Mouse (Mus musculus) cerebellum, postnatal 4 days (tissue): Measurements from ENCODE around the gene Tbc1d16.
A peak's percentile ranks its signal among the peaks of the same experiment; 100 is the strongest.
"Not testable (repeated sequence)": the region's sequence is repeated elsewhere in the genome, so short reads cannot be mapped to it uniquely, and the experiment has no call there.

ENCODE experiments used
- DNase-seq, 2 experiments: peaks; one replicate each; pipeline ENCODE4 v3.0.0; 2022; ENCODE audit warnings: low spot score in 2 of 2, mixed read lengths in 1 of 2

The Tbc1d16 gene

DNA sequence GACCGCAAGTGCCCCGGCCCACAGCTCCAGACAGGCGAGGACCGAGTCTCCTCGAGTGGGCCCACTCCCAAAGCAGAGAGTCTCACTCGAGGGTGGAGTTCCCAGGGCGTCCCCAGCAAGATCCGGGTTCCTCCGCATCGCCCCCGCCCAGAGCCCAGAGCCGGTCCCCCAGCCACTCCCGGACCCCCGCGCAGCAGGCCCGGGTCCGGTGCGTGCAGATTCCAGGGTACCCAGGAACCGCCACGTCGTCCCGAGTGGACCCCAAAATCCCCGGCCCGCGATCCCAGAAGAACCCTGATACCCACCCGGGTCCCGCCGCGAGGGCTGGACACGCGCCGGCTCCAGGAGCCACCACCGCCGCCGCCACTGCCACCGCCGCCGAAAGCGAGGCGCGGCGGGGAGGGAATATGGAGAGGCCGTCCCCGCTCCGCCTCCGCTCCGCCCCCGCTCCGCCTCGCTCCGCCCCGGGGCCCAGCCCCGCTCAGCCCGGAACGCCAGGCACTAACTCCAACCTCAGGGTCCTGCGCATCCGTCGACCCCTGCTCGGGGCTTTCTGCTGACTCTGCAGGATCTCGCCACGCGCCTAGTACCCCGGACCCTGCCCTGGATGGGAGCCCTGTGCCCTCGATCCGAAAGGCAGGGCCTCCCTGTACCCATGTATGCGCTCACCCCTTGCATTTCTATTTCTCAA, at the start of gene Tbc1d16, which contains the start of gene Ccdc40:
TSS of gene Tbc1d16 (minus strand) at position 409 of the 691 bp plus-strand sequence.
TSS of gene Ccdc40 (plus strand) at position 482 of the 691 bp plus-strand sequence.
- peak in 1 of 2 experiments; percentile 70 for DNase-seq

- no peak for DNase-seq
Observed at GRCm38 (mm10) chr11:119273186-119273930, 45.1 kb upstream of the Tbc1d16 start.

GRCm38 (mm10) chr11:119272492-119272891, 44.2 kb upstream of the Tbc1d16 start:
- DNase-seq = not testable (repeated sequence)

DNA sequence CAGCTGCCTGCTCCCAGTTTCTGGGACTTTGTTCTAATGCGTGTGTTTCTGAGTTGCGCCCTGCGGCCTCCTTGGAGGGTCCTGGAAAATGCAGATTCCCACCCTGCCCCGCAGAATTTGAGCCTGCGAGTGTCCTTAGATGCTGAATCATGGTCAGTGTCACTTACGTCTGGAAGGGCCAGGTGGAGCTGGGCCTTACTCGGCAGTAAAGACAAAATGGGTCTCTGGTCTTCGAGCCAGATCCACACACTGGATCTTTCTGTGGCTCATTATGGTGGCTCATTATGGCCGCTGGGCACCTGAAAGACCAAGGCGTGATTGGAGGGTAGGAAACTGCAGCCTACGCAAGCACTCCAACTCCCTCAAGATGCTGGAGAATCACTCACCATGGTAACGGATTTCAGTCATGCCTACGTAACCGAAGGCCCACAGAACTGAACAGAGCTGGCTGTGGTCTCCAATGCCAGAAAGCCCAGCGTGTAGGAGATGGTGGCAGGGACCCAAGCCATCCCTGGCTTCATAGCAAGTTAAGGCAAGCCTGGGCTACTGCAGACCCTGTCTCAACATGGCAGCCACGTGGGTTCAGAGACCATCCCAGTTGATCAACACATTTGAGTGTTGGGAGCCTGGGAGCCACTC, 40.4 kb upstream of the Tbc1d16 start:
- no peak for DNase-seq

GRCm38 (mm10) chr11:119267768-119268556, 39.7 kb upstream of the Tbc1d16 start, which contains the start of gene Gaa:
Gene Gaa (plus strand): TSS chr11:119267887.
- peak; percentile 96 to 97 for DNase-seq

- DNase-seq = peak in 1 of 2 experiments; percentile 52
Observed at GRCm38 (mm10) chr11:119267241-119267674, 39.0 kb upstream of the Tbc1d16 start.

DNA sequence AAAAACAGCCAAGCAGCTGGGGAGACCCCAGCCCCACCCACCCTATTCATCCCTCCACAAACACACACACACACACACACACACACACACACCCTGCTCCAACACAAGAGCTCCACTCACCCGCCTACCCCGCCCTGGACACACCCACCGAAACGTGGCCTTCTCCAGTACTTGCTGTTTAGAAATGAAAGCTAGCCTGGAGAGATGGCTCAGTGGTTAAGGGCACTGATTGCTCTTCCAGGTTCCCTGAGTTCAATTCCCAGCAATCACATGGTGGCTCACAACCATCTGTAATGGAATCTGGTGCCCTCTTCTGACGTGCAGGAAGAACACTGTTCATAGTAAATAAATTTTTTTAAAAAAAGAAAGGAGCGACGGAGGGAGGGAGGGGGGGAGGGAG, 37.5 kb upstream of the Tbc1d16 start:
- DNase-seq = no peak

DNA sequence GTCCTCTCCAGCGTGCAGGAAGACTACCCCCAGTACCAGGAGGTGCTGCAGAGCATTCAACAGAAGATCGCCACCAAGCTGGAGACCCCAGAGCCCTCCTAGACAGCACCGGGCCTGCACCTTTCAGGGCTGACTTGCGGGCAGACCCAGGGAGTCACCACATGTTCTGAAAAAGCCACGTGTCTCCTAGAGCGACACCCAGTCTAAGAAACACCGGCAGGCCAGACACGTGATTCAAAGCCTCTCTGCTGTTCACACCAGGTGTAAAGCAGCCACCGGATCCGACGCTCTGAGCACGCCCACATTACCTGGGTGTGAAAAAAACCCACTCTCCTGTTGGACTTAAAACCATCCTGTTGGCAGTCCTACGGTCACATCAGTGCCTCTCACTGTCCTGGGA, 36.1 kb upstream of the Tbc1d16 start:
- DNase-seq = no peak

DNA sequence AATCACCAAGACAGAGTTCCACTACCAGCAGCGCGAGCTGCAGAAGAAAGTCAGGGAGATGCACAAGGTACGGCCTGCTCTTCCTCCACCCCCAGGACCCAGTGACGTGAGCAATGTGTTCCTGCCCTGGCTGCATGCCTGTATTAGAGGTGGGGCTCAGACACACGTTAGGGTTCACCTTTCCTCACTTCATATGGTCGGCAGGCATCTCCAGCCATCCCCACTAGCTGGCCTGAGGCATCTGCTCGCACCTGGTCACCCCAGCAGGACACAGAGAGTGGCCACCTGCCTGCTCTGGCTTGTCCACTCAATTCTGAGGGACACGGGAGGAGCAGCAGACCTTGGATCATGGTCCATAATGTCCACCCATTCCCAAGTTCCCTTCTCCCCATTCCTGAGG, 31.7 kb upstream of the Tbc1d16 start:
- no peak for DNase-seq

DNA sequence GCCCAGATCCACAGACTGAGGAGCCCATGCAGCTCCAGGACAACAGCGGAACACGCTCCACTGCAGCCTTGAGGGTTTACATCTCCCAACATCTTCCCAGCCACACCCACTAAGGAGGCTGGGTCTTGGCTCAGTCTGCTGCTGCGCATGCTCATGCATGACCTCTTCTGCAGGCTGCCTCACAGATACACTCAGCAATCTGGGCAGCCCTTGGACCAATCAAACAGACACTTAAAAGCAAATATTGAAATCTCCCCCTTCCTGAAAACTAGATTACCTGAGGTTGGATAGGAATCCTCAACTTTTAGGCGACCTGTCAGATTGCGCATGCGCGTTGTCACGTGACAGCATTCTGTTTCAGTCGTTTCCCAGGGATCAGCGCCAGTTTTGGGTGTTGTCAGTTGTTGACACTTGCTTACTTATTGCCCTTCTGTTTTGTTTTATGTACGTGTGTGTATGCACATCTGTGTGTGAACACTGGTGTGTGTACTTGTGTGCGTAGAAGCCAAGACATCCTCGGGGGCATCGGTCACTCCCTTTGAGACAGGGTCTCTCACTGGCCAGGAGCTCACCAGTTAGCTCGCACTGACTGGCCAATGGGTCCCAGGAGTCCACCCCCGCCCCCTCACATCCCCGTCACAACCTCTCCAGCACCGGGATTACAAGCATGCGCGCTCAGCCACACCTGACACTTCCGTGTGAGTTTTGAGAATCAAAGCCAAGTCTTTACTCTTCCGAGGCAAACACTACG, 30.4 kb upstream of the Tbc1d16 start:
- peak in 1 of 2 experiments; percentile 50 for DNase-seq

DNA sequence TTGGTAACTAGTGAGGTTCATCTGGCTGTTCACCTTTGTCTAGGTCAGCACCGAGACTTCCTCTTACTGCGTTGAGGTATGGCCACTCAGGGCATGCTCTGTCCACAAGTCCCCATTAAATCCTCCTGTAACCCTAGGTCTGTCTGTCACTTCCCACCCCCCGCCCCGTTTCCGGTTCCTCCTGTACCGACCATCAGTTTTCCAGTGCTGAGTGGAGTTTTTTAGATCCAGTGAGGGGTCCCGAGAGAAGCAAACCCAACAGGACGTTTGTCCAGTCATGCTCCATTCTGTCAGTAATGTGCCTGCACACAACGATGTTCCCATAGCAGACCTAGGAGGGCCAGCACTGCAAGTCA, 29.9 kb upstream of the Tbc1d16 start:
- DNase-seq = no peak

DNA sequence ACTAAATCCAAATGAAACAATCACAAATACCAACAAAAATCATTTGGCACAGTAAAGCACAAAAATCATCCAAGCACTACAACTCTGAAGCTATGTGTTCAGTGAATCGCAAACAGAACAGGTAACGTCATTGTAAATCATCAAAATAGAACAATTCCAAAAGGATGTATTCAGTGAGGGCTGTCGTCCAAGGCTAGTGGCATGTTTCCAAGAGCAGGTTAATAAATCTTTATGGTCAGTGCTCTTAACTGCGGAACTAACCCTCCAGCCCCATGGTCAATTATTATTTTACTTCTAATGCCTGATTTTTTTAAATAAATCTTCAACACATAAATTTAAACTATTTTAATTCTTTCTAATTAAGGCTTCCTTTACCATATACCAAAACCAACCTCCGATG, 28.3 kb upstream of the Tbc1d16 start:
- DNase-seq = not testable (repeated sequence)

DNA sequence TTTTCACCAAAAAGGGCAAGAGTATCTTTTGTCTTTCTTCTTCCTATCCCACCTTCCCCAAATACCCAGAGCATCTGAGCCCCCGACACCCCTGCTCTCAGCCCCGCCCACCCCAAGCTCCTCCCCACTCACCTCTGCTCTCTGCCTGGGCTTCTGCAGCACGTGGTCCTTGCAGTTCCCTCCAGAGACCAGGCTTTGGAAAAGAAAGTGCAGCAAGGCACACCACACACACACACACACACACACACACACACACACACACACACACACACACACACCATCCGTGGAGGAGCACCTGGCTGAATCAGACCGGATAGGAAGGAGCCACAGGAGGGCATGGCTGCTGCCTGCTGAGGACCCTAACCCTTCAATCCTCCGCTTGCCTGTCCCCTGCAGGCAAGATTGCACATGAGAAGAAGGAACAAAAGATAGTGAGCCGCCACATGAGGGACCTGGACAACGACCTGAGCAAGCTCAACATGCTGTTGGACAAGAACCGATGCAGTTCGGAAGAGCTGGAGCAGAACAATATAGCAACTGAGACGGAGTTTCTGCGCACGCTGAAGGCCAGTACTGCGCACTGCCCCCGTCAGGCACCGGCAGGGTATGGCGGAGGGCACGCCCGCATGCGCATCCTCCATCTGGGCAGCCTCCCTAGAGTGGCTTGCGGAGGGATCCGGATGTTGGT, 24.7 kb upstream of the Tbc1d16 start:
- peak in 1 of 2 experiments; percentile 71 for DNase-seq

- DNase-seq = no peak
Observed at GRCm38 (mm10) chr11:119250998-119251397, 22.7 kb upstream of the Tbc1d16 start.

GRCm38 (mm10) chr11:119249011-119249410, 20.7 kb upstream of the Tbc1d16 start:
- peak in 1 of 2 experiments; percentile 67 for DNase-seq

DNA sequence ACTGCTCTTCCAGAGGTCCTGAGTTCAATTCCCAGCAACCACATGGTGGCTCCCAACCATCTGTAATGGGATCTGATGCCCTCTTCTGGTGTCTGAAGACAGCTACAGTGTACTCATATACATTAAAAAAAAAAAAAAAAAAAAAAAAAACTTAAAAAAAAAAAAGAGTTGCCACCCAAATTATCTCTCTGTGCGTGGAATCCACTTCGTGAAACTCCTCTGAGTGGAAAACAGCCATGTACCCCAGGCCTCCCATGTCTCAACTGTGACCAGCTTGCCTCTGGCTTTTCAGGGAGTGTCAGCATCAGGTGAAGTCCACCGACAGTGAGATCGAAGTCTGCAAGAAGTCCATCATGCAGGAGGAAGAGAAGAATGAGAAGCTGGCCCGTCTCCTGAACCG, 17.2 kb upstream of the Tbc1d16 start:
- not testable (repeated sequence) for DNase-seq

DNA sequence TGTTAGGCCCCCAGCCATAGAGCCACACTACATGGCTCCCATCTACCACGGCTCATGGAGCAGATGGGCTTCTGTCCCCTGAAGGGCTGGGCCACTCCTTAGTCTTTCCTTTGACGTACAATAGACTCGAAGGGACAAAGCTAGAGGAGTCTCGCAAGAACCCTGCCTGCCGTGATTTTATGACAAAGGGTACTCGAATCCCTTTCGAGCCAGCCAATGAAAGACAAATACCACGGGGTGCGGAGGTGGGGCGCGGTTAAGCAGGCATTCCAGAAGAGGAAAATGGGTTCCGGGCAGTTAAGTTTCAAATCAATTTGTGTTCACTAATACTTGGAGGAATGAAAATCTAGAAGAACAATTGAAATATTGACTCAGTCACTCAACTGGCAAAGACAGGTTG, 11.2 kb upstream of the Tbc1d16 start:
- no peak for DNase-seq

GRCm38 (mm10) chr11:119238305-119238721, 10.0 kb upstream of the Tbc1d16 start:
- DNase-seq = no peak

- no peak for DNase-seq
Observed at GRCm38 (mm10) chr11:119237568-119238304, 9.4 kb upstream of the Tbc1d16 start.

- DNase-seq = no peak
Observed at GRCm38 (mm10) chr11:119237007-119237406, 8.7 kb upstream of the Tbc1d16 start.
